Mouse (Mus musculus): ENCODE data around the gene Gm48552. TPM values are rescaled to one million over a fixed set of nuclear protein-coding genes. Genes with fewer than 3 reads are reported as not detected.

Gene Gm48552
- polyA plus RNA-seq, 1 experiment from 2014 or later: 1.6 TPM

GRCm38 (mm10) chr10:81420191-81420767, 31.5 kb downstream of the Gm48552 start:
- H3K9me3 ChIP-seq (replicated peaks): no peaks in the 10 kb centered on the region
- H3K27ac ChIP-seq: no peak overlapping the region
- H3K4me1 ChIP-seq: peaks cover 77% of the 10 kb centered on the region
- peaks cover 19% of the 10 kb centered on the region; the same call in 1 of the 2 replicates for H3K36me3 ChIP-seq
- H3K27me3 ChIP-seq: no peaks in the 10 kb centered on the region
- ATAC-seq (replicated peaks; ENCODE audit: low FRiP score): no peak
- no peak overlapping the region for H3K4me3 ChIP-seq (replicated peaks)
- no peak overlapping the region for H3K4me2 ChIP-seq
- no peak overlapping the region for H3K9ac ChIP-seq
- WGBS: 90% methylated on average over 40 of the region's 40 CpGs

GRCm38 (mm10) chr10:81421041-81421796, 32.4 kb downstream of the Gm48552 start:
- no peak for ATAC-seq (replicated peaks; ENCODE audit: low FRiP score)
- Histone ChIP-seq H3K27ac (no peak overlapping the region), H3K9me3 (replicated peaks) (no peaks in the 10 kb centered on the region), H3K4me1 (peaks cover 76% of the 10 kb centered on the region), H3K9ac (no peak overlapping the region), H3K27me3 (no peaks in the 10 kb centered on the region), H3K4me3 (replicated peaks) (no peak overlapping the region), H3K36me3 (peaks cover 19% of the 10 kb centered on the region; the same call in 1 of the 2 replicates), H3K4me2 (no peak overlapping the region)
- 65% methylated on average over 4 of the region's 4 CpGs for WGBS

GRCm38 (mm10) chr10:81421797-81422100, 32.9 kb downstream of the Gm48552 start:
- H3K4me2 ChIP-seq: no peak overlapping the region
- peaks cover 19% of the 10 kb centered on the region; the same call in 1 of the 2 replicates for H3K36me3 ChIP-seq
- no peaks in the 10 kb centered on the region for H3K27me3 ChIP-seq
- H3K9ac ChIP-seq: no peak overlapping the region
- H3K4me1 ChIP-seq: peaks cover 76% of the 10 kb centered on the region
- no peak overlapping the region for H3K4me3 ChIP-seq (replicated peaks)
- H3K9me3 ChIP-seq (replicated peaks): no peaks in the 10 kb centered on the region
- H3K27ac ChIP-seq: no peak overlapping the region
- WGBS: 66% methylated on average over 5 of the region's 5 CpGs
- no peak for ATAC-seq (replicated peaks; ENCODE audit: low FRiP score)

GRCm38 (mm10) chr10:81422191-81422590, 33.4 kb downstream of the Gm48552 start:
- Histone ChIP-seq H3K4me2 (no peak overlapping the region), H3K9me3 (replicated peaks) (no peaks in the 10 kb centered on the region), H3K9ac (no peak overlapping the region), H3K27ac (no peak overlapping the region), H3K4me1 (peaks cover 76% of the 10 kb centered on the region), H3K4me3 (replicated peaks) (no peak overlapping the region), H3K27me3 (no peaks in the 10 kb centered on the region), H3K36me3 (peaks cover 19% of the 10 kb centered on the region; the same call in 1 of the 2 replicates)
- ATAC-seq (replicated peaks; ENCODE audit: low FRiP score): no peak
- 70% methylated on average over 6 of the region's 6 CpGs for WGBS

GRCm38 (mm10) chr10:81422661-81423217, 33.9 kb downstream of the Gm48552 start:
- ATAC-seq (replicated peaks; ENCODE audit: low FRiP score): no peak
- no peak overlapping the region for H3K27ac ChIP-seq
- peaks cover 19% of the 10 kb centered on the region; the same call in 1 of the 2 replicates for H3K36me3 ChIP-seq
- H3K4me1 ChIP-seq: peaks cover 74% of the 10 kb centered on the region
- no peak overlapping the region for H3K4me3 ChIP-seq (replicated peaks)
- no peaks in the 10 kb centered on the region for H3K9me3 ChIP-seq (replicated peaks)
- H3K4me2 ChIP-seq: no peak overlapping the region
- H3K9ac ChIP-seq: no peak overlapping the region
- no peaks in the 10 kb centered on the region for H3K27me3 ChIP-seq
- 89% methylated on average over 3 of the region's 3 CpGs for WGBS

GRCm38 (mm10) chr10:81423476-81424245, 34.9 kb downstream of the Gm48552 start:
- Histone ChIP-seq H3K4me3 (replicated peaks) (peak overlapping the region; percentile 73), H3K4me2 (peak overlapping the region; percentile 91), H3K27ac (peak overlapping the region; percentile 84), H3K9ac (peak overlapping the region; percentile 41), H3K4me1 (peaks cover 65% of the 10 kb centered on the region), H3K27me3 (no peaks in the 10 kb centered on the region), H3K36me3 (peaks cover 19% of the 10 kb centered on the region; the same call in 1 of the 2 replicates), H3K9me3 (replicated peaks) (no peaks in the 10 kb centered on the region)
- ATAC-seq (replicated peaks; ENCODE audit: low FRiP score): no peak
- 65% methylated on average over 4 of the region's 4 CpGs for WGBS

- WGBS: 6% methylated on average over 25 of the region's 25 CpGs
- Histone ChIP-seq H3K36me3 (peaks cover 15% of the 10 kb centered on the region; the same call in 1 of the 2 replicates), H3K4me2 (peak overlapping the region; percentile 91), H3K27ac (peak overlapping the region; percentile 84), H3K9me3 (replicated peaks) (no peaks in the 10 kb centered on the region), H3K9ac (peak overlapping the region; percentile 41), H3K4me3 (replicated peaks) (peak overlapping the region; percentile 73), H3K27me3 (no peaks in the 10 kb centered on the region), H3K4me1 (peaks cover 63% of the 10 kb centered on the region)
- ATAC-seq (replicated peaks; ENCODE audit: low FRiP score): peak; percentile 35
Observed at GRCm38 (mm10) chr10:81424246-81425051, 35.6 kb downstream of the Gm48552 start.

GRCm38 (mm10) chr10:81425236-81425850, 36.5 kb downstream of the Gm48552 start:
- peak overlapping the region; percentile 91 for H3K4me2 ChIP-seq
- H3K27me3 ChIP-seq: no peaks in the 10 kb centered on the region
- peak overlapping the region; percentile 84 for H3K27ac ChIP-seq
- peak overlapping the region; percentile 73 for H3K4me3 ChIP-seq (replicated peaks)
- 30% methylated on average over 10 of the region's 10 CpGs for WGBS
- peaks cover 6% of the 10 kb centered on the region; the same call in 1 of the 2 replicates for H3K36me3 ChIP-seq
- peak overlapping the region; percentile 11; the same call in 1 of the 2 replicates for H3K9ac ChIP-seq
- no peak for ATAC-seq (replicated peaks; ENCODE audit: low FRiP score)
- H3K4me1 ChIP-seq: peaks cover 62% of the 10 kb centered on the region
- no peaks in the 10 kb centered on the region for H3K9me3 ChIP-seq (replicated peaks)

- H3K9me3 ChIP-seq (replicated peaks): no peaks in the 10 kb centered on the region
- peak overlapping the region; percentile 84 for H3K27ac ChIP-seq
- H3K27me3 ChIP-seq: no peaks in the 10 kb centered on the region
- ATAC-seq (replicated peaks; ENCODE audit: low FRiP score): no peak
- peak overlapping the region; percentile 73 for H3K9ac ChIP-seq
- peak overlapping the region; percentile 73 for H3K4me3 ChIP-seq (replicated peaks)
- peak overlapping the region; percentile 91 for H3K4me2 ChIP-seq
- no peaks in the 10 kb centered on the region for H3K36me3 ChIP-seq
- H3K4me1 ChIP-seq: peaks cover 66% of the 10 kb centered on the region
- WGBS: 2% methylated on average over 13 of the region's 33 CpGs
Observed at GRCm38 (mm10) chr10:81426081-81426671, 37.4 kb downstream of the Gm48552 start.

- no peak for ATAC-seq (replicated peaks; ENCODE audit: low FRiP score)
- Histone ChIP-seq H3K36me3 (no peaks in the 10 kb centered on the region), H3K4me1 (peaks cover 67% of the 10 kb centered on the region), H3K4me3 (replicated peaks) (peak overlapping the region; percentile 73), H3K27ac (peak overlapping the region; percentile 79), H3K27me3 (no peaks in the 10 kb centered on the region), H3K4me2 (peak overlapping the region; percentile 91), H3K9me3 (replicated peaks) (no peaks in the 10 kb centered on the region), H3K9ac (peak overlapping the region; percentile 73)
- under 1% methylated on average over 35 of the region's 38 CpGs for WGBS
Observed at GRCm38 (mm10) chr10:81426897-81427296, 38.1 kb downstream of the Gm48552 start.
